Mouse (Mus musculus) CH12.LX (cell line): Measurements from ENCODE around the gene Harbi1. TPM values are rescaled to one million over a fixed set of nuclear protein-coding genes. Genes with fewer than 3 reads are reported as not detected.

ENCODE experiments used
- DNase-seq: peaks from one replicate; pipeline ENCODE4 v3.0.0-alpha.2; 2013; ENCODE audit errors: extremely low read depth
- H3K27ac ChIP-seq: 2 replicates; pipeline ENCODE4 v1.5.1; 2012; ENCODE audit warnings: low read depth, mild to moderate bottlenecking, control low read depth, moderate library complexity; ENCODE audit not compliant: insufficient read depth
- H3K27me3 ChIP-seq: replicated peaks from 2 replicates; pipeline ENCODE3; 2012; ENCODE audit warnings: inconsistent platforms
- H3K36me3 ChIP-seq, 2 experiments: replicated peaks in 1 of 2; 2 replicates each; pipeline versions ENCODE3 to v1.6.1; 2012; ENCODE audit warnings: inconsistent platforms in 1 of 2, low read length in 1 of 2, mild to moderate bottlenecking in 1 of 2, mixed read lengths in 1 of 2, moderate library complexity in 1 of 2; ENCODE audit not compliant: control insufficient read depth in 1 of 2, insufficient read depth in 1 of 2
- H3K4me1 ChIP-seq, 2 experiments: 2 replicates each; pipeline ENCODE4 v1.6.1; 2012; ENCODE audit warnings: inconsistent platforms in 1 of 2, moderate library complexity in 1 of 2; ENCODE audit not compliant: insufficient read depth in 2 of 2, control insufficient read depth in 1 of 2
- H3K4me2 ChIP-seq: 2 replicates; pipeline ENCODE4 v1.6.1; 2012; ENCODE audit warnings: low read depth, mild to moderate bottlenecking, control low read depth; ENCODE audit not compliant: poor library complexity, insufficient read depth, severe bottlenecking
- H3K4me3 ChIP-seq, 3 experiments: fragments of 150-350 bp in 1 of 3; sonication (generic) in 1 of 3; replicated peaks in 1 of 3; 2 replicates each; pipeline versions ENCODE3 to v1.5.1; 2011 to 2012; ENCODE audit warnings: low read depth in 2 of 3, low read length in 2 of 3, mild to moderate bottlenecking in 2 of 3, moderate library complexity in 2 of 3, control low read depth in 1 of 3, improper control_type of control experiment in 1 of 3, inconsistent platforms in 1 of 3, mixed read lengths in 1 of 3; ENCODE audit not compliant: poor library complexity in 1 of 3
- H3K79me2 ChIP-seq: replicated peaks from 2 replicates; pipeline ENCODE4 v1.6.1; 2012; ENCODE audit warnings: mild to moderate bottlenecking, moderate library complexity; ENCODE audit not compliant: control insufficient read depth, poor library complexity, insufficient read depth, severe bottlenecking; ENCODE audit errors: extremely low read depth
- H3K9ac ChIP-seq: 2 replicates; pipeline ENCODE4 v1.6.1; 2012; ENCODE audit warnings: low read depth, mild to moderate bottlenecking, control low read depth, moderate library complexity; ENCODE audit not compliant: insufficient read depth
- H3K9me3 ChIP-seq: replicated peaks from 2 replicates; pipeline ENCODE3; 2012; ENCODE audit warnings: low read length, inconsistent platforms, mixed read lengths
- BHLHE40 ChIP-seq: IDR thresholded peaks from 2 replicates; pipeline ENCODE4 v1.6.1; 2011; ENCODE audit warnings: mild to moderate bottlenecking, low read depth, low read length, improper control_type of control experiment
- CTCF ChIP-seq, 2 experiments: IDR thresholded peaks in 1 of 2; conservative IDR thresholded peaks in 1 of 2; 2 replicates each; pipeline ENCODE4 v1.5.1; 2011 to 2012; ENCODE audit warnings: low read depth in 2 of 2, low read length in 2 of 2, improper control_type of control experiment in 1 of 2, inconsistent platforms in 1 of 2, mild to moderate bottlenecking in 1 of 2, moderate library complexity in 1 of 2
- E2F4 ChIP-seq: IDR thresholded peaks from 2 replicates; pipeline ENCODE4 v1.6.1; 2011; ENCODE audit warnings: low read depth, low read length, improper control_type of control experiment; ENCODE audit not compliant: insufficient replicate concordance
- EP300 ChIP-seq: IDR thresholded peaks from 2 replicates; pipeline ENCODE4 v1.6.1; 2011; ENCODE audit warnings: low read length, improper control_type of control experiment
- ETS1 ChIP-seq: conservative IDR thresholded peaks from 2 replicates; pipeline ENCODE4 v1.6.1; 2012; ENCODE audit warnings: low read depth, mild to moderate bottlenecking, inconsistent platforms, low read length, improper control_type of control experiment, moderate library complexity
- GABPA ChIP-seq: IDR thresholded peaks from 2 replicates; pipeline ENCODE4 v1.6.1; 2012; ENCODE audit warnings: low read depth, low read length, improper control_type of control experiment, inconsistent platforms; ENCODE audit not compliant: insufficient replicate concordance
- HCFC1 ChIP-seq: IDR thresholded peaks from 2 replicates; pipeline ENCODE4 v1.6.1; 2012; ENCODE audit warnings: low read depth, mild to moderate bottlenecking, inconsistent platforms, low read length, improper control_type of control experiment
- JUND ChIP-seq: conservative IDR thresholded peaks from 2 replicates; pipeline ENCODE4 v1.6.1; 2011; ENCODE audit warnings: low read depth, low read length, improper control_type of control experiment
- MAX ChIP-seq: IDR thresholded peaks from 2 replicates; pipeline ENCODE4 v1.6.1; 2011; ENCODE audit warnings: low read length, improper control_type of control experiment
- POLR2A ChIP-seq: IDR thresholded peaks from 2 replicates; pipeline ENCODE4 v1.6.1; 2011; ENCODE audit warnings: low read depth, mild to moderate bottlenecking, improper control_type of control experiment, low read length
- RAD21 ChIP-seq: IDR thresholded peaks from 2 replicates; pipeline ENCODE4 v1.6.1; 2011; ENCODE audit warnings: low read depth, mild to moderate bottlenecking, low read length, improper control_type of control experiment, moderate library complexity
- RCOR1 ChIP-seq: conservative IDR thresholded peaks from 2 replicates; pipeline ENCODE4 v1.6.1; 2012; ENCODE audit warnings: low read depth, mild to moderate bottlenecking, inconsistent platforms, low read length, improper control_type of control experiment
- SIN3A ChIP-seq: IDR thresholded peaks from 2 replicates; pipeline ENCODE4 v1.6.1; 2012; ENCODE audit warnings: low read length, improper control_type of control experiment, inconsistent platforms
- UBTF ChIP-seq: IDR thresholded peaks from 2 replicates; pipeline ENCODE4 v1.6.1; 2012; ENCODE audit warnings: low read depth, mild to moderate bottlenecking, inconsistent platforms, low read length, improper control_type of control experiment, moderate library complexity
- ZC3H11A ChIP-seq: IDR thresholded peaks from 2 replicates; pipeline ENCODE4 v1.6.1; 2012; ENCODE audit warnings: low read depth, mild to moderate bottlenecking, inconsistent platforms, low read length, improper control_type of control experiment
- ZNF384 ChIP-seq: IDR thresholded peaks from 2 replicates; pipeline ENCODE4 v1.6.1; 2012; ENCODE audit warnings: low read depth, low read length, improper control_type of control experiment, inconsistent platforms
- dilution Hi-C: fragments of 300-500 bp; cut with MboI; formaldehyde crosslinking; loops from 2 replicates; pipeline ENCODE4 v1.14.3; 2020; ENCODE audit warnings: low sequenced_read_pairs; ENCODE audit not compliant: extremely low pct_unique_long_range_greater_than_20kb, extremely low pct_ligation_motif_present
- in situ Hi-C: fragments of 300-500 bp; cut with MboI; formaldehyde crosslinking; loops from 3 replicates; pipeline ENCODE4 v1.14.3; 2019; ENCODE audit warnings: low sequenced_read_pairs, low pct_ligation_motif_present, low pct_unique_long_range_greater_than_20kb, mixed read lengths
- polyA plus RNA-seq: library from polyadenylated mRNA; unstranded; fragments of >175 nt; gene quantifications from 2 replicates; pipeline ENCODE4 v1.2.1, GENCODE M21; 2012; ENCODE audit warnings: low read depth; ENCODE audit not compliant: insufficient read length
- total RNA-seq, 2 experiments: library from RNA; depleted of rRNA; stranded (reverse); fragments of 300-350 nt in 1 of 2; fragments of >200 nt in 1 of 2; gene quantifications; 2 replicates each; pipeline ENCODE4 v1.2.3; 2012 to 2014

Gene Harbi1
- total and polyA plus RNA-seq, 3 experiments = 8.1 to 18.8 (median 13.3) TPM

- dilution Hi-C loops = no loop called here
- TF ChIP-seq ZC3H11A (no peak), ETS1 (no peak), RCOR1 (no peak), ZNF384 (no peak), UBTF (no peak), JUND (no peak), RAD21 (no peak), BHLHE40 (no peak), SIN3A (no peak), CTCF (conservative IDR thresholded peaks at IDR 0.05 in 1 of 2, IDR thresholded peaks at IDR 0.05 in 1 of 2; ENCODE audit: low read depth in 2 of 2, low read length in 2 of 2) (no peak)
These were observed 4.2 kb upstream of the Harbi1 start for GRCm38 (mm10) chr2:91706456-91706855.

GRCm38 (mm10) chr2:91708361-91708760 lies 2.3 kb upstream of the Harbi1 start:
- dilution Hi-C loops = no loop called here

More at GRCm38 (mm10) chr2:91706456-91706855, 4.2 kb upstream of the Harbi1 start:
- Histone ChIP-seq H3K79me2 (peaks cover 15% of the 10 kb centered on the region), H3K4me3 (no peak overlapping the region), H3K4me2 (no peak overlapping the region), H3K27ac (no peak overlapping the region), H3K27me3 (no peaks in the 10 kb centered on the region), H3K9me3 (no peaks in the 10 kb centered on the region), H3K9ac (no peak overlapping the region), H3K36me3 (peaks cover 0 to 4% of the 10 kb centered on the region in 2 experiments), H3K4me1 (peaks cover 2 to 9% of the 10 kb centered on the region in 2 experiments; a peak in 3 of 4 replicates)
- in situ Hi-C loops = no loop called here
- DNase-seq = no peak

More at GRCm38 (mm10) chr2:91708361-91708760, 2.3 kb upstream of the Harbi1 start:
- peaks cover 3 to 9% of the 10 kb centered on the region in 2 experiments for H3K36me3 ChIP-seq
- no peak overlapping the region for H3K27ac ChIP-seq
- H3K4me3 ChIP-seq = no peak overlapping the region
- TF ChIP-seq ZNF384 (no peak), RCOR1 (no peak), HCFC1 (no peak), EP300 (no peak), E2F4 (no peak), GABPA (no peak), MAX (no peak), POLR2A (no peak)
- in situ Hi-C loops = no loop called here
- H3K9me3 ChIP-seq = no peaks in the 10 kb centered on the region
- no peak for DNase-seq
- peaks cover 5 to 21% of the 10 kb centered on the region in 2 experiments for H3K4me1 ChIP-seq
- peaks cover 18% of the 10 kb centered on the region for H3K79me2 ChIP-seq
- no peaks in the 10 kb centered on the region for H3K27me3 ChIP-seq
- H3K4me2 ChIP-seq = no peak overlapping the region
- H3K9ac ChIP-seq = no peak overlapping the region
